Mouse (Mus musculus): ENCODE measurements around the gene Dcaf15. TPM values are rescaled to one million over a fixed set of nuclear protein-coding genes. Genes with fewer than 3 reads are reported as not detected.
A peak's percentile ranks its signal among the peaks of the same experiment; 100 is the strongest.

The Dcaf15 gene
- polyA plus RNA-seq (2014; fragmentation: Nextera tagmentation; extraction: Ambion mirVana): 13.4 and 15.2 TPM in 2 replicates

- no peaks in the 10 kb centered on the region for H3K27me3 ChIP-seq (ENCODE audit: control insufficient read depth, insufficient read depth, low read length)
- 8% methylated on average over 41 of the region's 42 CpGs for WGBS
- peak within 1 kb of the TSS; percentile 88 for H3K4me2 ChIP-seq (ENCODE audit: low read depth, severe bottlenecking)
Measured at GRCm38 (mm10) chr8:84104697-84105609, at the start of gene Dcaf15. Gene Dcaf15 (minus strand): TSS chr8:84104768.

DNA sequence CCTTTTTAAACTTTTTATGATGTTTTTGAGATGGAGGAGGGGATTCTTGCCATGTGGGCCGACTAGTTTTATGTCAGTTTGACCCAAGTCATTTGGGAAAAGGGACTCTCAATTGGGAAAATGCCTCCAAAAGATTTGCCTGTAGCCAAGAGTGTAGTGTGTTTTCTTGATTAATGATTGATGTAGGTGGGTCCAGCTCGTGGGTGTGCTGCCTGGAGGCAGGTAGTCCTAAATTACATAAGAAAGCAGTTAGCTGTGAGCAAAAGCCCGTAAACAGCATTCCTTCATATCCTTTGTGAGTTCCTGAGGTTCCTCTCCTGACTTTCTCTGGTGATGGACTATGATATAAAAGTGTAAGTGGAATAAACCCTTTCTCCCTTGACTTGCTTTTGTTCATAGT is 44.6 kb upstream of the Dcaf15 start:
- Histone ChIP-seq H3K36me3 (ENCODE audit: control insufficient read depth, insufficient read depth, low read length) (peaks cover 2% of the 10 kb centered on the region; the same call in 1 of the 2 replicates), H3K4me2 (ENCODE audit: low read depth, severe bottlenecking) (no peak overlapping the region), H3K4me1 (ENCODE audit: control insufficient read depth, insufficient read depth, low read length) (peaks cover 7% of the 10 kb centered on the region; the same call in 1 of the 2 replicates), H3K9me3 (ENCODE audit: control insufficient read depth, low read length) (no peaks in the 10 kb centered on the region), H3K27me3 (ENCODE audit: control insufficient read depth, insufficient read depth, low read length) (no peaks in the 10 kb centered on the region), H3K4me3 (ENCODE audit: low read depth, low read length) (no peak overlapping the region), H3K27ac (replicated peaks; ENCODE audit: low read depth, low read length) (no peak overlapping the region), H3K9ac (ENCODE audit: low read length) (no peak overlapping the region)
- no peak for DNase-seq (ENCODE audit: low spot score)
- WGBS: 67% methylated on average over 3 of the region's 3 CpGs
- ATAC-seq (ENCODE audit: insufficient number of reproducible peaks, low FRiP score, low TSS enrichment, low read depth): no peak

More at GRCm38 (mm10) chr8:84104697-84105609, at the start of gene Dcaf15:
- Histone ChIP-seq H3K4me3 (ENCODE audit: low read depth, low read length) (peak within 1 kb of the TSS; percentile 65), H3K36me3 (ENCODE audit: control insufficient read depth, insufficient read depth, low read length) (peaks cover 10% of the 10 kb centered on the region), H3K27ac (replicated peaks; ENCODE audit: low read depth, low read length) (peak within 1 kb of the TSS; percentile 76; the same call in 1 of the 2 replicates), H3K9ac (ENCODE audit: low read length) (peak within 1 kb of the TSS; percentile 87), H3K4me1 (ENCODE audit: control insufficient read depth, insufficient read depth, low read length) (peaks cover 19% of the 10 kb centered on the region), H3K9me3 (ENCODE audit: control insufficient read depth, low read length) (no peaks in the 10 kb centered on the region)
- ATAC-seq (ENCODE audit: insufficient number of reproducible peaks, low FRiP score, low TSS enrichment, low read depth) (peak; percentile 96), DNase-seq (ENCODE audit: low spot score) (peak; percentile 98)

DNA sequence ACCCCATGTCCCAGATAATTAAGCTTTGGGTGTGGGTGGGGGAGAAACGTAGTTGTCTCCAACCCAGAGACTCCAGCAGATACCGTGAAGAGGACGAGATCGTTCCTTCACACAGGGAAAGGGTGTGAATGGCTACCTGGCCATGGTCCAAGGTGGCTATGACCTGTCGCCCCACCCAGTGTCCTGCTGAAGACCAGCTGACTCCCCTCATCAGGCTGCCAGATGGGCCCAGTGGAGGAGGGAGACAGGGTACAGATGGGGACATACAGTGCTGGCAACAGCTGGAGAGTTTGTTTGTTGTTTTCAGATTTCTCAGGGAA is 43.9 kb upstream of the Dcaf15 start:
- no peak overlapping the region for H3K4me3 ChIP-seq (ENCODE audit: low read depth, low read length)
- H3K9me3 ChIP-seq (ENCODE audit: control insufficient read depth, low read length): no peaks in the 10 kb centered on the region
- peak overlapping the region; percentile 87; the same call in 1 of the 2 replicates for H3K4me2 ChIP-seq (ENCODE audit: low read depth, severe bottlenecking)
- DNase-seq (ENCODE audit: low spot score) (no peak), ATAC-seq (ENCODE audit: insufficient number of reproducible peaks, low FRiP score, low TSS enrichment, low read depth) (0 out of 2 replicates have a peak, but pooled peaks have one; percentile 1)
- no peak overlapping the region for H3K27ac ChIP-seq (replicated peaks; ENCODE audit: low read depth, low read length)
- WGBS: 91% methylated on average over 5 of the region's 5 CpGs
- H3K9ac ChIP-seq (ENCODE audit: low read length): no peak overlapping the region
- H3K36me3 ChIP-seq (ENCODE audit: control insufficient read depth, insufficient read depth, low read length): peaks cover 2% of the 10 kb centered on the region; the same call in 1 of the 2 replicates
- H3K4me1 ChIP-seq (ENCODE audit: control insufficient read depth, insufficient read depth, low read length): peaks cover 7% of the 10 kb centered on the region; the same call in 1 of the 2 replicates
- H3K27me3 ChIP-seq (ENCODE audit: control insufficient read depth, insufficient read depth, low read length): no peaks in the 10 kb centered on the region

DNA sequence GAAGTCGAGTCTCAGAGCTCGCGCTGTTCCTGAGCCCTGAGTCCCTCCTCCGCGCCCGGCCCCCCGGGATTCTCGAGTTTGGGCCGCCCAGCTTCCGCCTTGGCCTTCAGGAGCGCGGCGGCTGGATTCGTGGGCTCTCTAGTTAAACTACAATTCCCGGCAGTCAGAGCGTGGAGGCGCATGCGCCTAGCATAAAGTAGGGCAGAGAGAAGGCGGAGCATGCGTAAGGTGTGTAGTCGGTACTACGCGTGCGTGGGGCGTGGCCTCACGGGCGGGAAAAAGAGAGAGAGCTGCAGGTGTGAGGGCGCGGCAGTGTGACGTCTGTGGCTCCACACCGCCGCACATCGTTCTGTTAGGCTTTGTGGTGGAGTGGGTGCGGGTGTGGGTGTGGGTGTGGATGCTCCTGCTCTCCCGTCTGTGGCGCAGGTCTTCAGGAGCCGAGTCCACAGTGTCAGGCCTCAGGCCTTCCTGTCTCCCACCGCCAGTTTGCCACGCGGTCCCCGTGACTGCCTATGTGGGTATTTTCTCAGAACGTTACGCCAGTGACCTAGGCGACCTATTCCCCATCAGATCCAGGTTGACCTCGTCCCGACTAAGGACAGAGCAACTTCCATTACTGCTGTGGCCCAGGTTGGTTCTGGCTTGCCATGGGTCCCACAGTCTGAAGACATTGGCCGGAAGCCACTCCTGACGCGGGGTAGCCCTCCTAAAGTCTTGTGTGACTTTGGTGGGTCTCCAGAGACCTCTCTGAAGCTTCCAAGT is 43.4 kb upstream of the Dcaf15 start, which contains the start of the genes Cc2d1a and 4930432K21Rik:
TSS of gene Cc2d1a (minus strand) at position 168 of the 762 bp plus-strand sequence.
TSS of gene 4930432K21Rik (plus strand) at position 257 of the 762 bp plus-strand sequence.
- 20% methylated on average over 49 of the region's 49 CpGs for WGBS
- Histone ChIP-seq H3K9me3 (ENCODE audit: control insufficient read depth, low read length) (no peaks in the 10 kb centered on the region), H3K27ac (replicated peaks; ENCODE audit: low read depth, low read length) (no peak within 1 kb of the TSS), H3K4me3 (ENCODE audit: low read depth, low read length) (peak within 1 kb of the TSS; percentile 75), H3K36me3 (ENCODE audit: control insufficient read depth, insufficient read depth, low read length) (peaks cover 7% of the 10 kb centered on the region; the same call in 1 of the 2 replicates), H3K9ac (ENCODE audit: low read length) (peak within 1 kb of the TSS; percentile 78), H3K27me3 (ENCODE audit: control insufficient read depth, insufficient read depth, low read length) (no peaks in the 10 kb centered on the region), H3K4me2 (ENCODE audit: low read depth, severe bottlenecking) (peak within 1 kb of the TSS; percentile 87), H3K4me1 (ENCODE audit: control insufficient read depth, insufficient read depth, low read length) (peaks cover 7% of the 10 kb centered on the region; the same call in 1 of the 2 replicates)
- DNase-seq (ENCODE audit: low spot score) (peak; percentile 95), ATAC-seq (ENCODE audit: insufficient number of reproducible peaks, low FRiP score, low TSS enrichment, low read depth) (peak; percentile 87)

DNA sequence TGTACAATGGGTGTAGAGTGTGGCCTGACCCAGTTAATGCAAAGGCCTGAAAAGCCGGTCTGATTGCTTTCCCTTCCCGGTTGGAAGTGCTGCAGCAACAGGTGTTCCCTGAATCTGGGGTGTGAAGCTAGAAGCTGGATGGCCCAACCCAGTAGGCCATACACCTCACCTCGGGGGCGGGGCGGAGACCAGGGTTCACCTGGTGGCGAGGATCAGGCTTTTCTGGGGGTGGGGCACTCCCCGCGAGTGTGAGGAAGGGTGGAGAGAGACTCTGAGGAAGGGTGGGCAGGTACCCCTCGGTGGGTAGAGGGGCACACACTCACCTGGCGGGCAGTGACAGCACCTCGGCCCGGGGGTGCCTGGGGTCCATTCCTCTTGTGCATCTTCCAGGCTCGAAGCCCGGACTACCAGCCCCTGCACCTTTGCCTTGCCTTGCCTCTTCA is 42.8 kb upstream of the Dcaf15 start:
- ATAC-seq (ENCODE audit: insufficient number of reproducible peaks, low FRiP score, low TSS enrichment, low read depth): peak; percentile 64
- Histone ChIP-seq H3K9ac (ENCODE audit: low read length) (peak overlapping the region; percentile 78), H3K27me3 (ENCODE audit: control insufficient read depth, insufficient read depth, low read length) (no peaks in the 10 kb centered on the region), H3K36me3 (ENCODE audit: control insufficient read depth, insufficient read depth, low read length) (peaks cover 7% of the 10 kb centered on the region; the same call in 1 of the 2 replicates), H3K4me3 (ENCODE audit: low read depth, low read length) (peak overlapping the region; percentile 75), H3K9me3 (ENCODE audit: control insufficient read depth, low read length) (no peaks in the 10 kb centered on the region), H3K4me1 (ENCODE audit: control insufficient read depth, insufficient read depth, low read length) (peaks cover 7% of the 10 kb centered on the region; the same call in 1 of the 2 replicates), H3K4me2 (ENCODE audit: low read depth, severe bottlenecking) (peak overlapping the region; percentile 87), H3K27ac (replicated peaks; ENCODE audit: low read depth, low read length) (no peak overlapping the region)
- 2% methylated on average over 11 of the region's 14 CpGs for WGBS
- no peak for DNase-seq (ENCODE audit: low spot score)

GRCm38 (mm10) chr8:84144636-84145245 is 40.2 kb upstream of the Dcaf15 start:
- no peaks in the 10 kb centered on the region for H3K27me3 ChIP-seq (ENCODE audit: control insufficient read depth, insufficient read depth, low read length)
- H3K4me2 ChIP-seq (ENCODE audit: low read depth, severe bottlenecking): no peak overlapping the region
- 95% methylated on average over 8 of the region's 8 CpGs for WGBS
- H3K27ac ChIP-seq (replicated peaks; ENCODE audit: low read depth, low read length): no peak overlapping the region
- H3K4me1 ChIP-seq (ENCODE audit: control insufficient read depth, insufficient read depth, low read length): peaks cover 7% of the 10 kb centered on the region; the same call in 1 of the 2 replicates
- H3K36me3 ChIP-seq (ENCODE audit: control insufficient read depth, insufficient read depth, low read length): peaks cover 17% of the 10 kb centered on the region; the same call in 1 of the 2 replicates
- DNase-seq (ENCODE audit: low spot score) (no peak), ATAC-seq (ENCODE audit: insufficient number of reproducible peaks, low FRiP score, low TSS enrichment, low read depth) (no peak)
- H3K9ac ChIP-seq (ENCODE audit: low read length): no peak overlapping the region
- H3K9me3 ChIP-seq (ENCODE audit: control insufficient read depth, low read length): no peaks in the 10 kb centered on the region
- no peak overlapping the region for H3K4me3 ChIP-seq (ENCODE audit: low read depth, low read length)

- DNase-seq (ENCODE audit: low spot score): no peak
- H3K9ac ChIP-seq (ENCODE audit: low read length): no peak overlapping the region
- no peaks in the 10 kb centered on the region for H3K27me3 ChIP-seq (ENCODE audit: control insufficient read depth, insufficient read depth, low read length)
- no peaks in the 10 kb centered on the region for H3K4me1 ChIP-seq (ENCODE audit: control insufficient read depth, insufficient read depth, low read length)
- H3K4me2 ChIP-seq (ENCODE audit: low read depth, severe bottlenecking): no peak overlapping the region
- H3K4me3 ChIP-seq (ENCODE audit: low read depth, low read length): no peak overlapping the region
- peaks cover 39% of the 10 kb centered on the region for H3K36me3 ChIP-seq (ENCODE audit: control insufficient read depth, insufficient read depth, low read length)
- 87% methylated on average over 4 of the region's 4 CpGs for WGBS
- no peaks in the 10 kb centered on the region for H3K9me3 ChIP-seq (ENCODE audit: control insufficient read depth, low read length)
- H3K27ac ChIP-seq (replicated peaks; ENCODE audit: low read depth, low read length): no peak overlapping the region
- no peak for ATAC-seq (ENCODE audit: insufficient number of reproducible peaks, low FRiP score, low TSS enrichment, low read depth)
Measured at GRCm38 (mm10) chr8:84140838-84141237, 36.3 kb upstream of the Dcaf15 start.
